Mouse (Mus musculus) MEL (cell line): ENCODE data around the gene Sox15. TPM values are rescaled to one million over a fixed set of nuclear protein-coding genes. Genes with fewer than 3 reads are reported as not detected.

Experiments used
- DNase-seq: peaks from one replicate; pipeline ENCODE4 v3.0.0; 2011; ENCODE audit warnings: low read depth, low spot score
- H3K27ac ChIP-seq: 2 replicates; pipeline ENCODE4 v1.5.1; 2012; ENCODE audit warnings: low read depth, mild to moderate bottlenecking, control low read depth, low read length, moderate library complexity; ENCODE audit not compliant: control insufficient read depth
- H3K27me3 ChIP-seq, 2 experiments: fragments of 150-350 bp in 1 of 2; sonication (generic) in 1 of 2; 2 replicates each; pipeline ENCODE4 v1.6.1; 2012; ENCODE audit warnings: low read length in 2 of 2, mild to moderate bottlenecking in 2 of 2, improper control_type of control experiment in 1 of 2, moderate library complexity in 1 of 2; ENCODE audit not compliant: insufficient read depth in 2 of 2, control insufficient read depth in 1 of 2
- H3K36me3 ChIP-seq, 2 experiments: 2 replicates each; pipeline ENCODE4 v1.6.1; 2012 to 2014; ENCODE audit warnings: low read length in 2 of 2, improper control_type of control experiment in 1 of 2, inconsistent platforms in 1 of 2, mild to moderate bottlenecking in 1 of 2; ENCODE audit not compliant: insufficient read depth in 2 of 2, control insufficient read depth in 1 of 2
- H3K4me1 ChIP-seq, 2 experiments: fragments of 150-350 bp in 1 of 2; sonication (generic) in 1 of 2; 2 replicates each; pipeline ENCODE4 v1.6.1; 2012; ENCODE audit warnings: low read length in 2 of 2, improper control_type of control experiment in 1 of 2, mild to moderate bottlenecking in 1 of 2; ENCODE audit not compliant: insufficient read depth in 2 of 2, control insufficient read depth in 1 of 2
- H3K4me3 ChIP-seq, 2 experiments: fragments of 150-350 bp in 1 of 2; sonication (generic) in 1 of 2; 2 replicates each; pipeline ENCODE4 v1.5.1; 2012; ENCODE audit warnings: low read depth in 2 of 2, low read length in 2 of 2, mild to moderate bottlenecking in 2 of 2, moderate library complexity in 2 of 2, control low read depth in 1 of 2, improper control_type of control experiment in 1 of 2; ENCODE audit not compliant: control insufficient read depth in 1 of 2, insufficient read depth in 1 of 2
- H3K79me2 ChIP-seq: 2 replicates; pipeline ENCODE4 v1.6.1; 2012; ENCODE audit warnings: mild to moderate bottlenecking, low read length, moderate library complexity; ENCODE audit not compliant: control insufficient read depth, poor library complexity, insufficient read depth
- H3K9ac ChIP-seq: 2 replicates; pipeline ENCODE4 v1.6.1; 2012; ENCODE audit warnings: low read depth, mild to moderate bottlenecking, control low read depth, low read length, moderate library complexity; ENCODE audit not compliant: control insufficient read depth, poor library complexity, severe bottlenecking
- H3K9me3 ChIP-seq: fragments of 150-350 bp; sonication (generic); replicated peaks from 2 replicates; pipeline ENCODE4 v1.6.1; 2012; ENCODE audit warnings: mild to moderate bottlenecking, low read length, improper control_type of control experiment, moderate library complexity; ENCODE audit not compliant: insufficient read depth
- CHD2 ChIP-seq: IDR thresholded peaks from 2 replicates; pipeline ENCODE4 v1.6.1; 2011; ENCODE audit warnings: low read length, improper control_type of control experiment
- ELF1 ChIP-seq: IDR thresholded peaks from 2 replicates; pipeline ENCODE4 v1.6.1; 2014; ENCODE audit warnings: low read depth, mild to moderate bottlenecking, inconsistent platforms, low read length, improper control_type of control experiment, moderate library complexity
- GATA1 ChIP-seq: IDR thresholded peaks from 2 replicates; pipeline ENCODE4 v1.6.1; 2011; ENCODE audit warnings: low read depth, low read length, improper control_type of control experiment
- HCFC1 ChIP-seq: IDR thresholded peaks from 2 replicates; pipeline ENCODE4 v1.6.1; 2012; ENCODE audit warnings: low read depth, mild to moderate bottlenecking, inconsistent platforms, low read length, improper control_type of control experiment, moderate library complexity
- MAFK ChIP-seq: IDR thresholded peaks from 2 replicates; pipeline ENCODE4 v1.6.1; 2011; ENCODE audit warnings: low read depth, mild to moderate bottlenecking, low read length, improper control_type of control experiment, borderline replicate concordance
- MAX ChIP-seq: IDR thresholded peaks from 2 replicates; pipeline ENCODE4 v1.6.1; 2011; ENCODE audit warnings: low read length, improper control_type of control experiment
- MEF2A ChIP-seq: IDR thresholded peaks from 2 replicates; pipeline ENCODE4 v1.6.1; 2014; ENCODE audit warnings: low read depth, mild to moderate bottlenecking, inconsistent platforms, low read length, improper control_type of control experiment; ENCODE audit not compliant: poor library complexity, insufficient replicate concordance, severe bottlenecking; ENCODE audit errors: extremely low read depth
- MXI1 ChIP-seq: IDR thresholded peaks from 2 replicates; pipeline ENCODE4 v1.6.1; 2011; ENCODE audit warnings: mild to moderate bottlenecking, low read depth, low read length, improper control_type of control experiment
- MYB ChIP-seq: IDR thresholded peaks from 2 replicates; pipeline ENCODE4 v1.6.1; 2011; ENCODE audit warnings: mild to moderate bottlenecking, low read depth, low read length, improper control_type of control experiment
- MYC ChIP-seq: IDR thresholded peaks from 2 replicates; pipeline ENCODE4 v1.6.1; 2011; ENCODE audit warnings: low read depth, mild to moderate bottlenecking, low read length, improper control_type of control experiment, moderate library complexity
- NELFE ChIP-seq: IDR thresholded peaks from 2 replicates; pipeline ENCODE4 v1.6.1; 2011; ENCODE audit warnings: low read depth, low read length, improper control_type of control experiment
- NRF1 ChIP-seq: IDR thresholded peaks from 2 replicates; pipeline ENCODE4 v1.6.1; 2014; ENCODE audit warnings: low read depth, mild to moderate bottlenecking, inconsistent platforms, low read length, improper control_type of control experiment, moderate library complexity; ENCODE audit not compliant: poor library complexity, insufficient read depth, severe bottlenecking
- POLR2A ChIP-seq, 2 experiments: IDR thresholded peaks; 2 replicates each; pipeline ENCODE4 v1.6.1; 2011 to 2012; ENCODE audit warnings: low read length in 2 of 2, mild to moderate bottlenecking in 2 of 2, control low read depth in 1 of 2, improper control_type of control experiment in 1 of 2, low read depth in 1 of 2, moderate library complexity in 1 of 2; ENCODE audit not compliant: control insufficient read depth in 1 of 2, insufficient read depth in 1 of 2, poor library complexity in 1 of 2
- POLR2AphosphoS5 ChIP-seq: IDR thresholded peaks from 2 replicates; pipeline ENCODE4 v1.6.1; 2012; ENCODE audit warnings: low read depth, borderline replicate concordance, mild to moderate bottlenecking, inconsistent platforms, low read length, moderate library complexity, mixed read lengths
- SIN3A ChIP-seq: IDR thresholded peaks from 2 replicates; pipeline ENCODE4 v1.6.1; 2012; ENCODE audit warnings: low read length, improper control_type of control experiment, inconsistent platforms
- SMC3 ChIP-seq: IDR thresholded peaks from 2 replicates; pipeline ENCODE4 v1.6.1; 2011; ENCODE audit warnings: low read depth, low read length, improper control_type of control experiment
- TAL1 ChIP-seq: IDR thresholded peaks from 2 replicates; pipeline ENCODE4 v1.6.1; 2012; ENCODE audit warnings: mild to moderate bottlenecking, inconsistent platforms, low read length, moderate library complexity, mixed read lengths
- ZC3H11A ChIP-seq: IDR thresholded peaks from 2 replicates; pipeline ENCODE4 v1.6.1; 2012; ENCODE audit warnings: low read depth, mild to moderate bottlenecking, inconsistent platforms, low read length, improper control_type of control experiment
- ZKSCAN1 ChIP-seq: IDR thresholded peaks from 2 replicates; pipeline ENCODE4 v1.6.1; 2012; ENCODE audit warnings: low read depth, mild to moderate bottlenecking, inconsistent platforms, low read length, improper control_type of control experiment, moderate library complexity
- ZMIZ1 ChIP-seq: IDR thresholded peaks from 2 replicates; pipeline ENCODE4 v1.6.1; 2012; ENCODE audit warnings: low read depth, mild to moderate bottlenecking, inconsistent platforms, low read length, improper control_type of control experiment, moderate library complexity
- ZNF384 ChIP-seq: IDR thresholded peaks from 2 replicates; pipeline ENCODE4 v1.6.1; 2012; ENCODE audit warnings: low read depth, mild to moderate bottlenecking, inconsistent platforms, low read length, improper control_type of control experiment
- polyA plus RNA-seq, 2 experiments: library from polyadenylated mRNA; stranded (reverse) in 1 of 2; unstranded in 1 of 2; fragments of >175 nt in 1 of 2; fragments of >200 nt in 1 of 2; gene quantifications; 2 replicates each; pipeline versions ENCODE4 v1.2.1 to v1.2.4; 2012; ENCODE audit warnings: low replicate concordance in 2 of 2, low read depth in 1 of 2; ENCODE audit not compliant: insufficient read length in 2 of 2, insufficient read depth in 1 of 2, missing spikeins in 1 of 2
- total RNA-seq: library from RNA; depleted of rRNA; stranded (reverse); fragments of 300-350 nt; gene quantifications from 2 replicates; pipeline ENCODE4 v1.2.3, GENCODE M21; 2012

Sox15 gene
- total and polyA plus RNA-seq, 3 experiments = 0.11 TPM; not detected in 2

GRCm38 (mm10) chr11:69605726-69606490 lies 49.2 kb upstream of the Sox15 start, which contains the start of gene Atp1b2 (continued):
- TF ChIP-seq MAFK (no peak), POLR2AphosphoS5 (no peak; the same call in 1 of the 2 replicates), GATA1 (no peak), HCFC1 (peak; percentile 71), NELFE (peak; percentile 98), SIN3A (peak; percentile 89), NRF1 (peak; percentile 62), POLR2A (IDR thresholded peaks at IDR 0.05; ENCODE audit: control insufficient read depth in 1 of 2, insufficient read depth in 1 of 2, low read depth in 1 of 2, low read length in 2 of 2, poor library complexity in 1 of 2) (peak; percentile 100), MAX (peak; percentile 67; the same call in 1 of the 2 replicates), ZC3H11A (no peak; the same call in 1 of the 2 replicates), MXI1 (peak; percentile 72; the same call in 1 of the 2 replicates), MEF2A (no peak), ELF1 (peak; percentile 59; the same call in 1 of the 2 replicates)

GRCm38 (mm10) chr11:69606491-69606795 lies 48.7 kb upstream of the Sox15 start:
- H3K4me3 ChIP-seq = peak overlapping the region; percentile 61 to 70
- peak overlapping the region; percentile 70 for H3K9ac ChIP-seq
- peaks cover 6% of the 10 kb centered on the region for H3K79me2 ChIP-seq
- 0 out of 2 replicates have a peak, but pooled peaks have one; percentile 13 for TF ChIP-seq MYB
- no peak for TF ChIP-seq POLR2A (IDR thresholded peaks at IDR 0.05; ENCODE audit: control insufficient read depth in 1 of 2, insufficient read depth in 1 of 2, low read depth in 1 of 2, low read length in 2 of 2, poor library complexity in 1 of 2)
- TF ChIP-seq NELFE = no peak
- TF ChIP-seq MXI1 = 0 out of 2 replicates have a peak, but pooled peaks have one; percentile 20
- peak overlapping the region; percentile 78 for H3K27ac ChIP-seq
- no peaks in the 10 kb centered on the region for H3K27me3 ChIP-seq
- H3K9me3 ChIP-seq = no peaks in the 10 kb centered on the region
- no peak for DNase-seq
- peaks cover 0 to 43% of the 10 kb centered on the region in 2 experiments; a peak in 2 of 4 replicates for H3K36me3 ChIP-seq
- peaks cover 39 to 62% of the 10 kb centered on the region in 2 experiments for H3K4me1 ChIP-seq

- TF ChIP-seq CHD2 = no peak
- TF ChIP-seq ZNF384 = peak; percentile 43; the same call in 1 of the 2 replicates
- no peak for TF ChIP-seq ZC3H11A
- no peak for TF ChIP-seq TAL1
- TF ChIP-seq MAFK = no peak
- TF ChIP-seq ZMIZ1 = no peak
- 0 out of 2 replicates have a peak, but pooled peaks have one; percentile 18 for TF ChIP-seq MXI1
- TF ChIP-seq ZKSCAN1 = no peak
- peak; percentile 78 for TF ChIP-seq MYC
- no peak for TF ChIP-seq SMC3
- TF ChIP-seq ELF1 = no peak
- peak; percentile 62 for TF ChIP-seq MAX
- peaks cover 6% of the 10 kb centered on the region for H3K79me2 ChIP-seq
- H3K4me3 ChIP-seq = no peak overlapping the region; a peak in 1 of 4 replicates
- H3K36me3 ChIP-seq = peaks cover 0 to 39% of the 10 kb centered on the region in 2 experiments; a peak in 2 of 4 replicates
- peaks cover 35 to 58% of the 10 kb centered on the region in 2 experiments for H3K4me1 ChIP-seq
- no peak overlapping the region for H3K9ac ChIP-seq
- no peaks in the 10 kb centered on the region for H3K9me3 ChIP-seq
- H3K27me3 ChIP-seq = no peaks in the 10 kb centered on the region
- peak; percentile 48 for DNase-seq
- H3K27ac ChIP-seq = 0 out of 2 replicates have a peak overlapping the region, but pooled peaks have one; percentile 11
Observed at GRCm38 (mm10) chr11:69606832-69607231, 48.3 kb upstream of the Sox15 start.
